Mouse (Mus musculus) limb, embryonic 14.5 days (tissue): Measurements from ENCODE around the gene Slco1a5. TPM values are rescaled to one million over a fixed set of nuclear protein-coding genes. Genes with fewer than 3 reads are reported as not detected.

Experiments
- ATAC-seq: fragments of 200-750 bp; cut with Nextera tagmentation; 2 replicates; pipeline ENCODE4 v1.8.0; 2017; ENCODE audit warnings: low read depth, moderate number of reproducible peaks, moderate TSS enrichment; ENCODE audit not compliant: low FRiP score
- DNase-seq: peaks from one replicate; pipeline ENCODE4 v3.0.0-alpha.2; 2015; ENCODE audit warnings: low spot score
- H3K27ac ChIP-seq: fragments of 300-500 bp; sonication (generic); replicated peaks from 2 replicates; pipeline ENCODE4 v1.5.1; 2014; ENCODE audit warnings: low read depth, mild to moderate bottlenecking, low read length, moderate library complexity, mixed read lengths
- H3K27me3 ChIP-seq: fragments of 300-500 bp; sonication (generic); 2 replicates; pipeline ENCODE4 v1.6.1; 2014; ENCODE audit warnings: low read length, mixed read lengths; ENCODE audit not compliant: control insufficient read depth, insufficient read depth
- H3K36me3 ChIP-seq: fragments of 300-500 bp; sonication (generic); 2 replicates; pipeline ENCODE4 v1.6.1; 2014; ENCODE audit warnings: mild to moderate bottlenecking, low read length, moderate library complexity, mixed read lengths; ENCODE audit not compliant: control insufficient read depth, insufficient read depth
- H3K4me1 ChIP-seq: fragments of 300-500 bp; sonication (generic); 2 replicates; pipeline ENCODE4 v1.6.1; 2014; ENCODE audit warnings: antibody characterized with exemption, low read length, mixed read lengths; ENCODE audit not compliant: control insufficient read depth, insufficient read depth
- H3K4me2 ChIP-seq: fragments of 300-500 bp; sonication (generic); replicated peaks from 2 replicates; pipeline ENCODE4 v1.6.1; 2014; ENCODE audit warnings: low read depth, mild to moderate bottlenecking, low read length, moderate library complexity; ENCODE audit not compliant: severe bottlenecking
- H3K4me3 ChIP-seq: fragments of 300-500 bp; sonication (generic); replicated peaks from 2 replicates; pipeline ENCODE4 v1.5.1; 2014; ENCODE audit warnings: low read length
- H3K9ac ChIP-seq: fragments of 300-500 bp; sonication (generic); 2 replicates; pipeline ENCODE4 v1.6.1; 2014; ENCODE audit warnings: mild to moderate bottlenecking, low read depth, low read length, moderate library complexity; ENCODE audit not compliant: severe bottlenecking
- H3K9me3 ChIP-seq: fragments of 300-500 bp; sonication (generic); 2 replicates; pipeline ENCODE4 v1.6.1; 2016; ENCODE audit warnings: low read length; ENCODE audit not compliant: control insufficient read depth
- POLR2A ChIP-seq: fragments of 200-500 bp; IDR thresholded peaks from 2 replicates; pipeline ENCODE4 v1.8.0; 2012; ENCODE audit warnings: inconsistent platforms, mild to moderate bottlenecking, moderate library complexity, borderline replicate concordance; ENCODE audit not compliant: insufficient read depth, insufficient read length; ENCODE audit errors: extremely low read depth
- WGBS: fragments of 180-500 bp; shearing (Covaris S2); extraction: QIAGEN DNeasy Blood & Tissue Kit; methylation state at CpG from one replicate; pipeline ENCODE4 v1.1.7; 2014; 5-methylcytosine and 5-hydroxymethylcytosine counted together
- polyA plus RNA-seq, 2 experiments: library from polyadenylated mRNA; depleted of rRNA in 1 of 2; stranded (reverse) in 1 of 2; unstranded in 1 of 2; fragments of >200 nt; fragmentation: Nextera tagmentation in 1 of 2; extraction: Ambion mirVana in 1 of 2; gene quantifications; 2 replicates each; pipeline versions ENCODE4 v1.2.1 to v1.2.3; 2012 to 2014

The Slco1a5 gene
- polyA plus RNA-seq, 2 experiments = 0.05 to 0.21 TPM

DNA sequence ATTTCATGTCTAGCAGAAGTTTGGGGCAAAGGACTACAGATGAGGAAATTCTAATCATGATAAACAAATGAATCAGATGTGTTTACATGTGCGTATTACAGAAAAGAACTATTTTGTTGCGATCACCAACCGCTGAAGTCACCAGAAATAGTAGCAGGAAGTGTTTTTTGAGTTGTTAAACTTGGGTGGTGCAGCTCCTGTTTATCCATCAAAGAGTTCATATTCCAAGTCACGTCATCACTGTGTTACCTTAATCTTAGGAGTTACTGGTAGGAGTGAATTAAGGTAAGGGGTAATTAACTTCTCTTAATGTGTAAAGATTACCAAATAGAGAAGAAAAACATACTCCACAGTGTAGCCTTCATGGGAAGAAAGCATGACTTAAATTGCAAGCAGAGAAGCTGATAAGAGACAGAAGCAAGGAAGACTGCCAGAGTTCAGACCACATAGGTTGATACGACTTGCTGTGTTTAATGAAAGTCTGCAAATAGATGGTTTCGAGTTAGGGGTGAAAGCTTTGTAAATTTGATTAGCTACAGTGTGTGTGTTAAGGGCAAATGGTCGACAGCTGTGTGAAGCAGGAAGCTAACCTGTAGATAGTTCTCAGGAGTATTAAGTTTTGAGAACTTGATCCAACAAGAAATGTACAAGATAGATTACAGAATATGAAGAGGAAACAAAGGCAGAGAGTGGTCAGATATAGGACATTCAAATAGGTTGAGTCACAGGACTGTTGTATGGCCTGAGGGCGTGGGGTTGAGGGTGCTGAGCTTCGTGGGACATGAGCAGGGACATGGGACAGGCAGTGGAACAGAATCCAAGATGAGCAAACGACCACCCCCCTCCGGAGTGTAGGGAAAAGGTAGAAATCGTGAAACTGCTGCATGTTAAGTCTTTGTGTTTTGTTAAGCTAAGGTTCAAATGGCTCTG, 23.7 kb upstream of the Slco1a5 start:
- H3K27ac ChIP-seq = no peak overlapping the region
- ATAC-seq = no peak
- H3K4me3 ChIP-seq = peak overlapping the region; percentile 67
- peaks cover 18% of the 10 kb centered on the region for H3K36me3 ChIP-seq
- 44% methylated on average over 12 of the region's 12 CpGs for WGBS
- no peaks in the 10 kb centered on the region for H3K9me3 ChIP-seq
- TF ChIP-seq POLR2A = no peak
- no peak for DNase-seq
- H3K27me3 ChIP-seq = no peaks in the 10 kb centered on the region
- peak overlapping the region; percentile 58 for H3K9ac ChIP-seq
- 0 out of 2 replicates have a peak, but pooled peaks cover 7% of the 10 kb centered on the region for H3K4me1 ChIP-seq
- peak overlapping the region; percentile 42 for H3K4me2 ChIP-seq

DNA sequence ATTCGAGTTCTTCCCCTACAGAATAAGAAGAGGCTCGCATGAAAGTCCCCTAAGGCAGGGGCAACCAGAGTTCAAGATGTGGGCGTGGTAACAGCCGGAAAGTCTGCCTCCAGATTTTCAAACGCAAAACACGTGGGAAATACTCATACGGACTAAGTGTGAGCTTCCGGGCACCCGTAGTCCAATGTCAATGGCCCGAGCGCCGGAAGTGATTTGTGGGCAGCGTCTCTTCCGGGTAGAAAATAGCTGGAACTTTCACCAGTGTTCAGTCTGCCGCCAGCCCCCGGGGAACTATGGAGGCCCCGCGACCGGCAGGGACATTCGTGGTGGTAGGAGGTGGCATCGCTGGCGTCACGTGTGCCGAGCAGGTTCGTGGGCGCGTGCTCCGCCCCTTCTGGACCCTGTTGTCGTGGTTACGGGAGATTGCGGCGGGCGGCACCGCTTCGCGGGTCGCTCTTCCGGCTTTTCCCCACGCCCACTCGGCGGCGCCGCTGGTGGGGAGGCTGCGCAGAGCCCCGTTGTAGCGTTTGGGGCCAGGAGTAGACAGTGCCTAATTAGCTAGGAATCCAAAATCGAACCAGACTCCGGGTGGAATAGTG, 22.8 kb upstream of the Slco1a5 start, which contains the start of gene Pyroxd1:
Gene Pyroxd1, plus strand, starts transcription at position 215 of the 599 bp plus-strand sequence.
- Histone ChIP-seq H3K4me1 (0 out of 2 replicates have a peak, but pooled peaks cover 7% of the 10 kb centered on the region), H3K4me2 (peak within 1 kb of the TSS; percentile 42), H3K9ac (peak within 1 kb of the TSS; percentile 58), H3K4me3 (peak within 1 kb of the TSS; percentile 67), H3K27ac (peak within 1 kb of the TSS; percentile 55; the same call in 1 of the 2 replicates), H3K36me3 (peaks cover 13% of the 10 kb centered on the region; the same call in 1 of the 2 replicates), H3K27me3 (no peaks in the 10 kb centered on the region), H3K9me3 (no peaks in the 10 kb centered on the region)
- DNase-seq = peak; percentile 96
- ATAC-seq = peak; percentile 94
- under 1% methylated on average over 48 of the region's 48 CpGs for WGBS
- 0 out of 2 replicates have a peak, but pooled peaks have one; percentile 27 for TF ChIP-seq POLR2A

DNA sequence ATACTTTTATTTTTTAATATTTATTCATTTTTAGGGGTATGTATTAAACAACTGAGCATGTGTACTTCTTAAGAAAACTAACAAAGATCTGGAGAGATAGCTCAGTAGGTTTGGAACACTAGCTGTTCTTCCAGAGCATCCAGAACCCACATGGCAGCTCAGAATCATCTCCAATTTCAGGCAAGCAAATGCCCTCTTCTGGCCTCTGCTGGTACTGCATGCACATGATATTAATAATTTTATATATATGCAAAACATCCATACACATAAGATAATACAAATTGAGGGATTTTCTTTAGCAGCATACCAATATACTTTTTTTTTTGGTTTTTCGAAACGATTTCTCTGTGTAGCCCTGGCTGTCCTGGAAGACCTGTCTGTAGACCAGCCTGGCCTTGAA, 20.8 kb upstream of the Slco1a5 start:
- Histone ChIP-seq H3K4me1 (0 out of 2 replicates have a peak, but pooled peaks cover 7% of the 10 kb centered on the region), H3K27ac (no peak overlapping the region), H3K27me3 (no peaks in the 10 kb centered on the region), H3K9ac (no peak overlapping the region), H3K36me3 (no peaks in the 10 kb centered on the region), H3K4me3 (no peak overlapping the region), H3K9me3 (no peaks in the 10 kb centered on the region), H3K4me2 (no peak overlapping the region)
- DNase-seq (peak; percentile 35), ATAC-seq (no peak)
- 83% methylated on average over 2 of the region's 2 CpGs for WGBS
- no peak for TF ChIP-seq POLR2A

DNA sequence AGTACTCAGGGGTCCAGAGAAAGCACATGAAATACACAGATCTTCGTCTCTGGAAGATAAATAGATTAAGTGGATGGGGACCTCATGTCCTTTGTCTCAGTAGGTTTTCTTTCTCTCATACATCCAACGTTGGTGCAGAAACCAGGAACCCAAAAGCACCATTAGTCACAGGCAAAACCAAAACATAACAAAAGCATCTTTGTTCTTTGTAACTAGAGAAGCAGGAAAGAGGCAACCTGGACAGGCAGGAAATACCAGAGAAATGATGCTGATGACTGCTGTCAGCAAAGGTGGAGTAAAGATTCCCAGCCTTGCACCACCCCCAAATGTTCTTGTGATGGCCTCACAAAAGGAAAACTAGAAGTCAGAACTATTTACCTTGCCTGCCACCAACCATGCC, 16.8 kb upstream of the Slco1a5 start:
- TF ChIP-seq POLR2A = no peak
- DNase-seq (no peak), ATAC-seq (no peak)
- no peaks in the 10 kb centered on the region for H3K9me3 ChIP-seq
- H3K27me3 ChIP-seq = no peaks in the 10 kb centered on the region
- no peaks in the 10 kb centered on the region for H3K4me1 ChIP-seq
- H3K27ac ChIP-seq = no peak overlapping the region
- no peaks in the 10 kb centered on the region for H3K36me3 ChIP-seq
- H3K4me3 ChIP-seq = no peak overlapping the region
- WGBS = 47% methylated on average over 2 of the region's 2 CpGs
- H3K4me2 ChIP-seq = no peak overlapping the region
- no peak overlapping the region for H3K9ac ChIP-seq

DNA sequence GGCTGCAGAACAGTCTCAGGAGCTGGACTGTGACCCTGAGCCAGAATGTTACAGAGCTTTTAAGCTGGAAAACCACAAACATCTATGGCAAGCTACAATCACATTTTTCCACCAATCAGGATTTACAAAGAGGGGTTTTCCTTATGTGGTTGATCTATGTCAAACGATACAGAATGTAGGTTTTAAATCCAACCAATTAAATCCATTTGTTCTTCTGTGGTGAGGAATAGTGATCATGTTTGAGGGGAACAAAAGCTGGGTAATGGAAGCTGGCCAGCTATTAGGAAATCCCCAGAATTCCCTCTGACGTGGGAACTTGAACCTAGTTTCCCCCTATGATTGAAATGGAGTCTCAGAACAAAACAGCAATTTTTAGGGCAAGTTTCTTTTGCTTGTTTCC, 16.2 kb upstream of the Slco1a5 start:
- H3K9ac ChIP-seq = no peak overlapping the region
- TF ChIP-seq POLR2A = no peak
- H3K9me3 ChIP-seq = no peaks in the 10 kb centered on the region
- H3K27ac ChIP-seq = no peak overlapping the region
- ATAC-seq (no peak), DNase-seq (no peak)
- H3K4me3 ChIP-seq = no peak overlapping the region
- WGBS = 59% methylated on average over 2 of the region's 2 CpGs
- no peaks in the 10 kb centered on the region for H3K27me3 ChIP-seq
- H3K4me1 ChIP-seq = no peaks in the 10 kb centered on the region
- no peak overlapping the region for H3K4me2 ChIP-seq
- no peaks in the 10 kb centered on the region for H3K36me3 ChIP-seq
